14 mouse cellular contexts compared by ENCODE assay signal in genomic region chr6:81815248-81815961, GRCm38 (mm10).
DNase-seq lines count a peak whose midpoint lies in the region; ATAC-seq and TF ChIP-seq lines count a peak whose summit lies in the region.
"Had no signal": no experiment of that assay in that cellular context is flagged by ENCODE, and none has a peak within 500 bp of the region (broad histone marks: within the 10 kb centered on the region; RNA-seq: fewer than 3 reads in every experiment).

No protein-coding gene starts in this region.

- no peaks in the 10 kb centered on the region for H3K79me2 ChIP-seq in myocyte (ENCODE audit: control insufficient read depth, insufficient read depth)

- no peak overlapping the region for H3K4me3 ChIP-seq in kidney, embryonic 16.5 days (ENCODE audit: low read length)
- no peak overlapping the region for H3K4me3 ChIP-seq in myocyte
- H3K4me3 ChIP-seq: forebrain, embryonic 12.5 days had no signal

- WGBS in kidney, embryonic 16.5 days, result 77% methylated on average over 8 of the region's 8 CpGs

- no peaks in the 10 kb centered on the region for H3K36me3 ChIP-seq in kidney, embryonic 16.5 days (ENCODE audit: insufficient read depth, low read length)
- H3K36me3 ChIP-seq in myocyte (ENCODE audit: control insufficient read depth, insufficient read depth), result no peaks in the 10 kb centered on the region
- H3K36me3 ChIP-seq: forebrain, embryonic 12.5 days had no signal

- peak; percentile 29 for DNase-seq in adrenal gland, postnatal 14 days
- no peak for DNase-seq in adrenal gland, postnatal 25 days
- DNase-seq in kidney, adult 9 months, result no peak
- peak; percentile 6 for DNase-seq in ovary, postnatal 14 days (ENCODE audit: low spot score)
- no peak for DNase-seq in ovary, postnatal 36 days (ENCODE audit: low spot score)
- DNase-seq in gastrocnemius, adult 8-10 months (ENCODE audit: low spot score in 2 of 2), result no peak
- DNase-seq: gastrocnemius, postnatal 36 days; kidney, adult 8-10 months; lung, adult 18-20 months; retina, postnatal 1 day had no signal

- H3K4me1 ChIP-seq in kidney, embryonic 16.5 days (ENCODE audit: insufficient read depth, low read length), result no peaks in the 10 kb centered on the region
- H3K4me1 ChIP-seq: forebrain, embryonic 12.5 days had no signal

- TF ChIP-seq POLR2A in myocyte (IDR thresholded peaks at IDR 0.05; ENCODE audit: insufficient read length, low read depth), result no peak

- H3ac ChIP-seq in myocyte (ENCODE audit: control insufficient read depth, insufficient read length), result no peak overlapping the region

- no peak overlapping the region for H3K9ac ChIP-seq in kidney, embryonic 16.5 days (replicated peaks; ENCODE audit: low read length)
- H3K9ac ChIP-seq: forebrain, embryonic 12.5 days had no signal

- H3K4me2 ChIP-seq in kidney, embryonic 16.5 days (replicated peaks; ENCODE audit: low read depth, low read length), result no peak overlapping the region
- no peak overlapping the region for H3K4me2 ChIP-seq in myocyte (ENCODE audit: low read depth)
- H3K4me2 ChIP-seq: forebrain, embryonic 12.5 days; midbrain, embryonic 11.5 days had no signal

- ATAC-seq in kidney, embryonic 16.5 days (ENCODE audit: low FRiP score, low TSS enrichment), result 0 out of 2 replicates have a peak, but pooled peaks have one; percentile 46

- H3K27me3 ChIP-seq in kidney, embryonic 16.5 days (ENCODE audit: insufficient read depth, low read length), result no peaks in the 10 kb centered on the region
- H3K27me3 ChIP-seq in myocyte (ENCODE audit: control insufficient read depth, insufficient read depth, insufficient read length), result no peaks in the 10 kb centered on the region
- H3K27me3 ChIP-seq: forebrain, embryonic 12.5 days had no signal

- H3K27ac ChIP-seq in kidney, embryonic 16.5 days (ENCODE audit: low read length), result no peak overlapping the region
- H3K27ac ChIP-seq: forebrain, embryonic 12.5 days had no signal

- H3K9me3 ChIP-seq in kidney, embryonic 16.5 days (ENCODE audit: low read length), result no peaks in the 10 kb centered on the region
- H3K9me3 ChIP-seq: forebrain, embryonic 12.5 days had no signal

TF ChIP-seq in myocyte, 11 proteins besides CTCF, POLR2A, EP300 and RAD21:
- TF ChIP-seq REST (IDR thresholded peaks at IDR 0.05; ENCODE audit: insufficient read depth, insufficient read length) (peak; percentile 45), POLR2AphosphoS2 (IDR thresholded peaks at IDR 0.05; ENCODE audit: insufficient read length, low read depth) (no peak)

Comparison
In these comparisons a context has a peak if more than half of its experiments do, and no peak if none do; other contexts are left out.
1. DNase-seq: peak in adrenal gland, postnatal 14 days (single experiment) and ovary, postnatal 14 days (single experiment); none in adrenal gland, postnatal 25 days (single experiment), kidney, adult 9 months (single experiment), ovary, postnatal 36 days (single experiment) and gastrocnemius, adult 8-10 months (0 of 2).